Mouse (Mus musculus) c-Kit-positive CD71-negative TER-119-negative erythroid progenitor cells, embryonic 14.5 days (primary cell): ENCODE measurements around the gene Tenm4.

ENCODE experiments used
- DNase-seq: peaks from one replicate; pipeline ENCODE4 v3.0.0-alpha.2; 2013; ENCODE audit warnings: low read depth

The Tenm4 gene

GRCm38 (mm10) chr7:96476987-96477613 is 306.1 kb downstream of the Tenm4 start:
- no peak for DNase-seq

- no peak for DNase-seq
Observed at GRCm38 (mm10) chr7:96479139-96479538, 308.1 kb downstream of the Tenm4 start.

- DNase-seq = no peak
Observed at GRCm38 (mm10) chr7:96480351-96480983, 309.4 kb downstream of the Tenm4 start.

- no peak for DNase-seq
Observed at GRCm38 (mm10) chr7:96482953-96483352, 311.9 kb downstream of the Tenm4 start.

- no peak for DNase-seq
Observed at GRCm38 (mm10) chr7:96484006-96484581, 313.0 kb downstream of the Tenm4 start.

GRCm38 (mm10) chr7:96489348-96490076 is 318.5 kb downstream of the Tenm4 start:
- no peak for DNase-seq

GRCm38 (mm10) chr7:96491896-96492295 is 320.9 kb downstream of the Tenm4 start:
- no peak for DNase-seq

GRCm38 (mm10) chr7:96492696-96493095 is 321.6 kb downstream of the Tenm4 start:
- no peak for DNase-seq

GRCm38 (mm10) chr7:96494057-96494456 is 323.0 kb downstream of the Tenm4 start:
- DNase-seq = no peak

GRCm38 (mm10) chr7:96500108-96500507 is 329.1 kb downstream of the Tenm4 start:
- DNase-seq = no peak

- no peak for DNase-seq
Observed at GRCm38 (mm10) chr7:96500797-96501196, 329.8 kb downstream of the Tenm4 start.

- DNase-seq = no peak
Observed at GRCm38 (mm10) chr7:96502321-96502973, 331.4 kb downstream of the Tenm4 start.

GRCm38 (mm10) chr7:96505538-96505937 is 334.5 kb downstream of the Tenm4 start:
- no peak for DNase-seq

GRCm38 (mm10) chr7:96507046-96507445 is 336.0 kb downstream of the Tenm4 start:
- no peak for DNase-seq

GRCm38 (mm10) chr7:96510396-96510795 is 339.4 kb downstream of the Tenm4 start:
- DNase-seq = no peak

- DNase-seq = no peak
Observed at GRCm38 (mm10) chr7:96511018-96511609, 340.1 kb downstream of the Tenm4 start.

GRCm38 (mm10) chr7:96511953-96512511 is 341.0 kb downstream of the Tenm4 start:
- DNase-seq = no peak

- DNase-seq = peak; percentile 7
Observed at GRCm38 (mm10) chr7:96519216-96519615, 348.2 kb downstream of the Tenm4 start.

- no peak for DNase-seq
Observed at GRCm38 (mm10) chr7:96521956-96522355, 350.9 kb downstream of the Tenm4 start.

- no peak for DNase-seq
Observed at GRCm38 (mm10) chr7:96523673-96524072, 352.6 kb downstream of the Tenm4 start.

- DNase-seq = no peak
Observed at GRCm38 (mm10) chr7:96524486-96525205, 353.6 kb downstream of the Tenm4 start.
